25 mouse cellular contexts compared by ENCODE assay signal in genomic region chr6:15950251-15950650, GRCm38 (mm10).
"Had no signal": no experiment of that assay in that cellular context is flagged by ENCODE, and none has a peak within 500 bp of the region (broad histone marks: within the 10 kb centered on the region; RNA-seq: fewer than 3 reads in every experiment).

No protein-coding gene starts in this region.

- ATAC-seq: hindbrain, embryonic 16.5 days; inflammation-experienced regulatory T-cells, adult 6 months; intestine, embryonic 15.5 days; intestine, postnatal 0 days had no signal

- H3K4me2 ChIP-seq: heart, embryonic 12.5 days; hindbrain, embryonic 12.5 days; hindbrain, embryonic 14.5 days; intestine, embryonic 15.5 days; limb, embryonic 13.5 days; limb, embryonic 15.5 days; liver, embryonic 13.5 days had no signal

- H3K27ac ChIP-seq: heart, embryonic 10.5 days; hindbrain, embryonic 10.5 days; hindbrain, embryonic 12.5 days; hindbrain, embryonic 14.5 days; intestine, embryonic 15.5 days; layer of hippocampus, adult 2 months; limb, embryonic 13.5 days; limb, embryonic 15.5 days; liver, embryonic 13.5 days had no signal

- DNase-seq: gastrocnemius, postnatal 10 days; gastrocnemius, postnatal 25 days; heart, adult 18-20 months; heart, postnatal 10 days; heart, postnatal 4 days; kidney, adult 18-20 months; kidney, adult 8-10 months; kidney, postnatal 10 days; kidney, postnatal 25 days; kidney, postnatal 4 days; layer of hippocampus, postnatal 36 days; left cerebral cortex, postnatal 4 days; liver, embryonic 13.5 days had no signal

- H3K4me3 ChIP-seq: heart, embryonic 10.5 days; heart, embryonic 12.5 days; hindbrain, embryonic 10.5 days; hindbrain, embryonic 12.5 days; intestine, embryonic 15.5 days; layer of hippocampus, adult 2 months; limb, embryonic 13.5 days; limb, embryonic 15.5 days; liver, embryonic 13.5 days had no signal

- H3K4me1 ChIP-seq: heart, embryonic 10.5 days; heart, embryonic 12.5 days; hindbrain, embryonic 10.5 days; hindbrain, embryonic 12.5 days; intestine, embryonic 15.5 days; limb, embryonic 13.5 days; limb, embryonic 15.5 days; liver, embryonic 13.5 days had no signal

- H3K36me3 ChIP-seq: heart, embryonic 10.5 days; heart, embryonic 12.5 days; hindbrain, embryonic 10.5 days; hindbrain, embryonic 12.5 days; intestine, embryonic 15.5 days; limb, embryonic 13.5 days; limb, embryonic 15.5 days; liver, embryonic 13.5 days had no signal

- H3K9ac ChIP-seq: heart, embryonic 12.5 days; hindbrain, embryonic 12.5 days; hindbrain, embryonic 14.5 days; intestine, embryonic 15.5 days; limb, embryonic 13.5 days; limb, embryonic 15.5 days; liver, embryonic 13.5 days had no signal

- H3K9me3 ChIP-seq: heart, embryonic 10.5 days; heart, embryonic 12.5 days; hindbrain, embryonic 10.5 days; hindbrain, embryonic 12.5 days; intestine, embryonic 15.5 days; limb, embryonic 13.5 days; limb, embryonic 15.5 days; liver, embryonic 13.5 days had no signal

- H3K27me3 ChIP-seq: heart, embryonic 12.5 days; hindbrain, embryonic 12.5 days; intestine, embryonic 15.5 days; limb, embryonic 13.5 days; limb, embryonic 15.5 days; liver, embryonic 13.5 days had no signal
